Mouse (Mus musculus): ENCODE measurements at regions not wholly inside any gene's neighbourhood (a gene's known extent, or its start where the extent isn't known, plus 50 kb on each side); places are given as distances from the start of the nearest gene placed in this dataset.

DNA sequence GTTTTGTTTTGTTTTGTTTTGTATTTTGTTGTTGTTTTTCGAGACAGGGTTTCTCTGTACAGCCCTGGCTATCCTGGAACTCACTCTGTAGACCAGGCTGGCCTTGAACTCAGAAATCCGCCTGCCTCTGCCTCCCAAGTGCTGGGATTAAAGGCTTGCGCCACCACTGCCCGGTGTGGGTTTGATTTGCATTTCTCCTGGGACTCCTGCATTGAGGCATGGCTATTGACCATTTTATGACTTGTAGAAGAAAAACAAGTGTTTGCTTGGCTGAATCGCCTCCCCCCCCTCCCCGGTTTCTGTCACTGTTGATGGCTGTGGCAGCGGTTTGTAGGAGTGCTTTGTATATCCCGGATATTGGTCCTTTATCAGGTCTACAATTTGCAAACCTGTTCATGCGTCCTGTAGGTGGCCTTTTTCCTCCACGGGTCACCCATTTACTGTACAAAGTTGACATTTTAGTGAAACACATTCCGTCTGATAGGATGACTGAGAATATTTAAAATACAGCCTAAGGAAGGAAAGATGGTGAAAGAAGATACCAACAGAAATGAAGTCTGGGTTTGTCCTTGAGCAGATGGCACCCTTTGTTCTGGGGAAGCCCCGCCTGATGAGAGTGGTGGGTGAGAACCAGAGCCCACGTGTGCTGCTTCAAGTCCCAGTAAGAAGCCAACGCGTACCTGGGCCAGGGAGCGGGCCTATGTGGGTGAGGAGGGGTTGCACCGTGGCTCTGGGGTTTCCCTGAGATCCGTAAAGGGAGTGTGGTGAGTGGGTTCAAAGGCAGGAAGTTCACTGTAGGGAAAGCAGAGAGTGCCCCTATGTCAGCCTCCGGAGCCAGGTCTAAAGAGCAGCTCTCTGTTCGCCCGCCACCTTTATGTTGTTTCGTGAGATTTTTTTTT lies 52.6 kb upstream of the Smndc1 start:
- DNase-seq (ENCODE audit: low spot score in 2 of 2), result no peak

DNA sequence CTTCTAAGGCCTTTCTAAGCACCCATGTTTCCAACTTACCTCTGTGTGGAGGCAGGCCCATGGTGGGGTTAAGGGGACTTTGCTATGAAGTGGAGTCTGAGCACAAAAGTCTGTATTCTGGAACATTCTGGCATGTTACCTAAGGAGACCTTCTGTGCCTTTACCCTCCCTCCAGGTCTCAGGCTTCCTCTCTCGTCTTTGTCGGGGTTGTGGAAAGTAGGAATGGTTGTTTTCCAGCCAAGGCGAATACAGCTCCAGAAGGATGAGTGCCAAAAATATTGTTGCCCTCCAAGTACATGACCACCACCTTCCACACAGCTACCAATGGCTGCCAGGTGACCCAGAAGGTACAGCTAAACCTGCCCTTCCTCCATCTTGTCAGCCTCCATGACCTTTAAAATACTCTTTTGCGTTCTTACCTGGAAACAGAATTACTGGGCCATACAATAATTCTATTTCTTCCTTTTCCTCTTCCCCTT lies 51.8 kb upstream of the Smndc1 start:
- DNase-seq (ENCODE audit: low spot score in 2 of 2), result no peak

DNA sequence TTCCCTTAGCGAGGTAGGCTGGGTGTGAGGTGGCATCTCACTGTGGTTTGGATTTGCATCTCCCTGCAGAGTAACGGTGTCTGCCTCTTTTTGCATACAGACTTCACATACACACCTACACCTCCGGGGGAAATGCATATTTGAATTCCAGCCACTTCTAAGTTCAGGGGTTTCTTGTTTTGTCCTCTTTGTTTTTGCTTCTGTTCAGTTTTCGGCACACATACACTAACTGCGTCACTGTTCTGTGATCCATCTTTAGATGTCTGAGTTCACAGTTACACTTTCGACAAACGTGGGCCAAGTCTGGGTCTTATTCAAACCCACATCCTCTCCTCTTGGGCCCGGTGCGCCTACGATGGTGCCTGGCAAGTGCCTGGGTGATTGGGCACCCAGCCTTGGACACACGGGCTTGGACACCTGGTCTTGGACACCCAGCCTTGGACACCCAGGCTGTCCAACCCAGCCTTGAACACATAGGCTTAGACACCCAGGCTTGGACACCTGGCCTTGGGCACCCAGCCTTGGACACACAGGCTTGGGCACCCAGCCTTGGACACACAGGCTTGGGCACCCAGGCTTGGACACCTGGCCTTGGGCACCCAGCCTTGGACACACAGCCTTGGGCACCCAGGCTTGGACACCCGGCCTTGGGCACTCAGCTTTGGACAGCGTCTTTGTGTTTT lies 51.2 kb upstream of the Smndc1 start:
- DNase-seq (ENCODE audit: low spot score in 2 of 2), result no peak

DNA sequence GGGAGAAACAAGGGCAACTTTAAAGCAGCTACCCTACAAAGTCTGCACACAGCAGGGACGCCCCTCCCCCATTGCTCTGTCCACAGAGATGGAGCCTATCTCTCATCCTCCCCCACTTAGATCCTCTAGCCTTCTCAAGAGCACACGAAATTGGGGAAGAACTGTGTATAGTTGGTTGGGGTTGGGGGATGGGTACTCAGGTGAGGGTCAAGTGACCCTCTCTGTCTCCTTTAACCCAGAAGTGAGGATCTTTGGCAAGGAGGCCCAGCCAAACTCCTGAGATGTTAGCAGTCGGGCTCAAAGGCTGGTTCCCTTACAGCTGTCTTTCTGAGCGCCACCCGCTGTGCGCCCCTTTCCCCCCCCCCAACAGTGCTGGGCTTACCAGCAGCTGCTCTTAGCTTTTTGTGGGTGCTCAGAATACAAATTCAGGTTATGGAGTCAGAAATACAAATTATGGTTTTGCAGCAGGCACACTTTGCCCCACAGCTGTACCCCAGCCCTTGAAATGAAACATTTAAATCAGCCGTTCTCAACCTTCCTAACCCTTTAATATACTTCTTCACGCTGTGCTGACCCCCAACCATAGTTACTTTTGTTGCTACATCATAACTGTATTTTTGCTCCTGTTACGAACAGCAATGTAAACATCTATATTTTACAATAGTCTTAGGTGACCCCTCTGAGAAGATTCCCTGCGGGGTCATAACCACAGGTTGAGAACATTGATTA lies 50.1 kb upstream of the Smndc1 start:
- no peak for DNase-seq (ENCODE audit: low spot score in 2 of 2)

Measured in right cerebral cortex, postnatal 10 days (tissue).